17 mouse cellular contexts compared by ENCODE assay signal in genomic region chr1:153886024-153886633, GRCm38 (mm10). TPM values are rescaled to one million over a fixed set of nuclear protein-coding genes. Genes with fewer than 3 reads are reported as not detected.
A peak's percentile ranks its signal among the peaks of the same experiment; 100 is the strongest.
DNase-seq lines count a peak whose midpoint lies in the region; ATAC-seq and TF ChIP-seq lines count a peak whose summit lies in the region.
"Had no signal": no experiment of that assay in that cellular context is flagged by ENCODE, and none has a peak within 500 bp of the region (broad histone marks: within the 10 kb centered on the region; RNA-seq: fewer than 3 reads in every experiment).

No protein-coding gene starts in this region.

- no peak overlapping the region for H3K9ac ChIP-seq in hindbrain, postnatal 0 days (replicated peaks; ENCODE audit: low read length)
- no peak overlapping the region for H3K9ac ChIP-seq in midbrain, embryonic 11.5 days (ENCODE audit: low read length)
- no peak overlapping the region for H3K9ac ChIP-seq in hindbrain, embryonic 16.5 days (ENCODE audit: low read depth, low read length)
- H3K9ac ChIP-seq: heart, embryonic 15.5 days; lung, embryonic 15.5 days had no signal

- ATAC-seq in hindbrain, postnatal 0 days, result no peak; the same call in 1 of the 2 replicates
- ATAC-seq in midbrain, embryonic 11.5 days (ENCODE audit: low FRiP score), result no peak
- peak; percentile 56 for ATAC-seq in hindbrain, embryonic 16.5 days
- ATAC-seq: inflammation-experienced regulatory T-cells, adult 6 months had no signal

- no peak overlapping the region for H3K4me3 ChIP-seq in hindbrain, embryonic 10.5 days
- no peak overlapping the region for H3K4me3 ChIP-seq in hindbrain, postnatal 0 days (ENCODE audit: low read length)
- H3K4me3 ChIP-seq in midbrain, embryonic 11.5 days (ENCODE audit: low read depth, low read length), result no peak overlapping the region
- no peak overlapping the region for H3K4me3 ChIP-seq in midbrain, embryonic 10.5 days
- H3K4me3 ChIP-seq in hindbrain, embryonic 16.5 days (ENCODE audit: low read length), result no peak overlapping the region
- H3K4me3 ChIP-seq: heart, embryonic 15.5 days; lung, embryonic 15.5 days had no signal

- DNase-seq in hindbrain, embryonic 10.5 days (ENCODE audit: low spot score), result no peak
- no peak for DNase-seq in hindbrain, postnatal 0 days (ENCODE audit: low spot score)
- DNase-seq in midbrain, embryonic 11.5 days (ENCODE audit: low spot score, missing footprints), result peak; percentile 81
- DNase-seq in midbrain, embryonic 10.5 days (ENCODE audit: low spot score), result no peak
- no peak for DNase-seq in right cerebral cortex, adult 18-20 months
- no peak for DNase-seq in frontal cortex, postnatal 25 days (ENCODE audit: low spot score in 2 of 2)
- DNase-seq: liver had no signal

- no peak for TF ChIP-seq CTCF in hindbrain, postnatal 0 days (IDR thresholded peaks at IDR 0.05; ENCODE audit: low read depth)

- H3K27ac ChIP-seq in hindbrain, embryonic 10.5 days, result peak overlapping the region; percentile 45; the same call in 1 of the 2 replicates
- no peak overlapping the region for H3K27ac ChIP-seq in hindbrain, postnatal 0 days
- no peak overlapping the region for H3K27ac ChIP-seq in midbrain, embryonic 11.5 days (ENCODE audit: low read depth, low read length)
- no peak overlapping the region for H3K27ac ChIP-seq in midbrain, embryonic 10.5 days (replicated peaks)
- H3K27ac ChIP-seq in hindbrain, embryonic 16.5 days (ENCODE audit: low read depth, low read length), result no peak overlapping the region
- H3K27ac ChIP-seq: heart, embryonic 15.5 days; lung, embryonic 15.5 days had no signal

- H3K4me1 ChIP-seq in hindbrain, embryonic 10.5 days (replicated peaks), result peaks cover 5% of the 10 kb centered on the region
- H3K4me1 ChIP-seq in hindbrain, postnatal 0 days (ENCODE audit: insufficient read depth, low read length), result no peaks in the 10 kb centered on the region
- no peaks in the 10 kb centered on the region for H3K4me1 ChIP-seq in midbrain, embryonic 11.5 days (ENCODE audit: control insufficient read depth, insufficient read depth, low read length)
- peaks cover 8% of the 10 kb centered on the region for H3K4me1 ChIP-seq in midbrain, embryonic 10.5 days
- H3K4me1 ChIP-seq in hindbrain, embryonic 16.5 days (ENCODE audit: control insufficient read depth, insufficient read depth, low read depth, low read length), result no peaks in the 10 kb centered on the region
- H3K4me1 ChIP-seq: heart, embryonic 15.5 days; lung, embryonic 15.5 days had no signal

- no peaks in the 10 kb centered on the region for H3K27me3 ChIP-seq in hindbrain, embryonic 10.5 days (ENCODE audit: insufficient read depth, poor library complexity, severe bottlenecking)
- no peaks in the 10 kb centered on the region for H3K27me3 ChIP-seq in hindbrain, postnatal 0 days (ENCODE audit: insufficient read depth, low read length)
- no peaks in the 10 kb centered on the region for H3K27me3 ChIP-seq in midbrain, embryonic 11.5 days (ENCODE audit: control insufficient read depth, insufficient read depth, low read length)
- H3K27me3 ChIP-seq in midbrain, embryonic 10.5 days (ENCODE audit: low read depth, poor library complexity, severe bottlenecking), result no peaks in the 10 kb centered on the region
- no peaks in the 10 kb centered on the region for H3K27me3 ChIP-seq in hindbrain, embryonic 16.5 days (replicated peaks; ENCODE audit: control insufficient read depth, insufficient read depth, low read length)
- H3K27me3 ChIP-seq: heart, embryonic 15.5 days; lung, embryonic 15.5 days had no signal

- no peaks in the 10 kb centered on the region for H3K36me3 ChIP-seq in hindbrain, embryonic 10.5 days
- H3K36me3 ChIP-seq in hindbrain, postnatal 0 days (ENCODE audit: insufficient read depth, low read length), result no peaks in the 10 kb centered on the region
- no peaks in the 10 kb centered on the region for H3K36me3 ChIP-seq in midbrain, embryonic 11.5 days (ENCODE audit: control insufficient read depth, insufficient read depth, low read length)
- no peaks in the 10 kb centered on the region for H3K36me3 ChIP-seq in midbrain, embryonic 10.5 days
- no peaks in the 10 kb centered on the region for H3K36me3 ChIP-seq in hindbrain, embryonic 16.5 days (ENCODE audit: control insufficient read depth, insufficient read depth, low read length)
- H3K36me3 ChIP-seq: heart, embryonic 15.5 days; lung, embryonic 15.5 days had no signal

- WGBS in hindbrain, embryonic 10.5 days, result 46% methylated on average over 17 of the region's 17 CpGs
- WGBS in hindbrain, postnatal 0 days, result 39% methylated on average over 17 of the region's 17 CpGs
- 38% methylated on average over 17 of the region's 17 CpGs for WGBS in midbrain, embryonic 11.5 days
- WGBS in midbrain, embryonic 10.5 days, result 40% methylated on average over 17 of the region's 17 CpGs
- 37% methylated on average over 17 of the region's 17 CpGs for WGBS in hindbrain, embryonic 16.5 days

- no peaks in the 10 kb centered on the region for H3K9me3 ChIP-seq in hindbrain, embryonic 10.5 days
- no peaks in the 10 kb centered on the region for H3K9me3 ChIP-seq in hindbrain, postnatal 0 days (ENCODE audit: low read length)
- no peaks in the 10 kb centered on the region for H3K9me3 ChIP-seq in midbrain, embryonic 11.5 days (ENCODE audit: control insufficient read depth, low read length)
- no peaks in the 10 kb centered on the region for H3K9me3 ChIP-seq in midbrain, embryonic 10.5 days (replicated peaks)
- H3K9me3 ChIP-seq in hindbrain, embryonic 16.5 days (ENCODE audit: control insufficient read depth, low read length), result no peaks in the 10 kb centered on the region
- H3K9me3 ChIP-seq: heart, embryonic 15.5 days; lung, embryonic 15.5 days had no signal

- no peak overlapping the region for H3K4me2 ChIP-seq in hindbrain, postnatal 0 days (ENCODE audit: low read depth, low read length)
- no peak overlapping the region for H3K4me2 ChIP-seq in midbrain, embryonic 11.5 days
- no peak overlapping the region for H3K4me2 ChIP-seq in hindbrain, embryonic 16.5 days (ENCODE audit: low read length)
- H3K4me2 ChIP-seq: heart, embryonic 15.5 days; lung, embryonic 15.5 days had no signal

RNA-seq across cellular contexts. Expression of gene Teddm1a, which starts 5.4 kb away (rescaled TPM):
- polyA plus RNA-seq in hindbrain, embryonic 10.5 days (2016; fragmentation: Nextera tagmentation; extraction: Ambion mirVana), result not detected in 2 replicates
- not detected in 2 replicates for total RNA-seq in hindbrain, postnatal 0 days (2014; rRNA removed)
- polyA plus RNA-seq in hindbrain, postnatal 0 days (2015; fragmentation: Nextera tagmentation; extraction: Ambion mirVana), result not detected in 2 replicates
- not detected in 2 replicates for polyA plus RNA-seq in midbrain, embryonic 11.5 days (2014; fragmentation: Nextera tagmentation; extraction: Ambion mirVana)
- not detected in 2 replicates for polyA plus RNA-seq in midbrain, embryonic 10.5 days (2016; fragmentation: Nextera tagmentation; extraction: Ambion mirVana)
- polyA plus RNA-seq in hindbrain, embryonic 16.5 days (2015; fragmentation: Nextera tagmentation; extraction: Ambion mirVana), result not detected in 2 replicates
- total RNA-seq: adrenal gland, postnatal 4 days; gastrocnemius, postnatal 4 days; megakaryocyte, adult 5-6 weeks; MEL had no signal
- polyA plus RNA-seq: heart, embryonic 15.5 days; lung, embryonic 15.5 days; spleen, adult 2 months; testis, adult 2 months had no signal

RNA-seq across cellular contexts. Expression of gene Teddm1b, which starts 12.0 kb away (rescaled TPM):
- 0.56 and 0.58 TPM in 2 replicates for polyA plus RNA-seq in hindbrain, embryonic 10.5 days (2016; fragmentation: Nextera tagmentation; extraction: Ambion mirVana)
- total RNA-seq in hindbrain, postnatal 0 days (2014; rRNA removed), result not detected in 2 replicates
- polyA plus RNA-seq in hindbrain, postnatal 0 days (2015; fragmentation: Nextera tagmentation; extraction: Ambion mirVana), result 0.11 and 0.23 TPM in 2 replicates
- 0.77 and 0.79 TPM in 2 replicates for polyA plus RNA-seq in midbrain, embryonic 11.5 days (2014; fragmentation: Nextera tagmentation; extraction: Ambion mirVana)
- polyA plus RNA-seq in midbrain, embryonic 10.5 days (2016; fragmentation: Nextera tagmentation; extraction: Ambion mirVana), result 0.49 and 0.83 TPM in 2 replicates
- 0.26 and 0.41 TPM in 2 replicates for polyA plus RNA-seq in hindbrain, embryonic 16.5 days (2015; fragmentation: Nextera tagmentation; extraction: Ambion mirVana)
- total RNA-seq: adrenal gland, postnatal 4 days; gastrocnemius, postnatal 4 days; MEL had no signal
- polyA plus RNA-seq: spleen, adult 2 months; testis, adult 2 months had no signal

RNA-seq across cellular contexts. Expression of gene Glul, which starts 13.6 kb away (rescaled TPM):
- 128 and 133 TPM in 2 replicates for polyA plus RNA-seq in hindbrain, embryonic 10.5 days (2016; fragmentation: Nextera tagmentation; extraction: Ambion mirVana)
- 416 and 422 TPM in 2 replicates for total RNA-seq in hindbrain, postnatal 0 days (2014; rRNA removed)
- 308 and 349 TPM in 2 replicates for polyA plus RNA-seq in hindbrain, postnatal 0 days (2015; fragmentation: Nextera tagmentation; extraction: Ambion mirVana)
- 121 and 130 TPM in 2 replicates for polyA plus RNA-seq in midbrain, embryonic 11.5 days (2014; fragmentation: Nextera tagmentation; extraction: Ambion mirVana)
- 130 and 133 TPM in 2 replicates for polyA plus RNA-seq in midbrain, embryonic 10.5 days (2016; fragmentation: Nextera tagmentation; extraction: Ambion mirVana)
- polyA plus RNA-seq in hindbrain, embryonic 16.5 days (2015; fragmentation: Nextera tagmentation; extraction: Ambion mirVana), result 217 and 248 TPM in 2 replicates

RNA-seq across cellular contexts. Expression of gene Teddm2, which starts 13.9 kb away (rescaled TPM):
- 0.46 and 0.56 TPM in 2 replicates for polyA plus RNA-seq in hindbrain, embryonic 10.5 days (2016; fragmentation: Nextera tagmentation; extraction: Ambion mirVana)
- 0.72 and 1.6 TPM in 2 replicates for total RNA-seq in hindbrain, postnatal 0 days (2014; rRNA removed)
- 1.4 and 1.6 TPM in 2 replicates for polyA plus RNA-seq in hindbrain, postnatal 0 days (2015; fragmentation: Nextera tagmentation; extraction: Ambion mirVana)
- 0.43 and 0.48 TPM in 2 replicates for polyA plus RNA-seq in midbrain, embryonic 11.5 days (2014; fragmentation: Nextera tagmentation; extraction: Ambion mirVana)
- 0.39 and 0.42 TPM in 2 replicates for polyA plus RNA-seq in midbrain, embryonic 10.5 days (2016; fragmentation: Nextera tagmentation; extraction: Ambion mirVana)
- polyA plus RNA-seq in hindbrain, embryonic 16.5 days (2015; fragmentation: Nextera tagmentation; extraction: Ambion mirVana), result 1.4 and 1.5 TPM in 2 replicates

RNA-seq across cellular contexts. Expression of gene Rgsl1, which starts 42.2 kb away (rescaled TPM):
- polyA plus RNA-seq in hindbrain, embryonic 10.5 days (2016; fragmentation: Nextera tagmentation; extraction: Ambion mirVana), result 0.10 TPM in 1 of 2 replicates, not detected in the other
- total RNA-seq in hindbrain, postnatal 0 days (2014; rRNA removed), result 0.14 and 0.37 TPM in 2 replicates
- polyA plus RNA-seq in hindbrain, postnatal 0 days (2015; fragmentation: Nextera tagmentation; extraction: Ambion mirVana), result 0.31 and 0.37 TPM in 2 replicates
- not detected in 2 replicates for polyA plus RNA-seq in midbrain, embryonic 11.5 days (2014; fragmentation: Nextera tagmentation; extraction: Ambion mirVana)
- polyA plus RNA-seq in midbrain, embryonic 10.5 days (2016; fragmentation: Nextera tagmentation; extraction: Ambion mirVana), result not detected in 2 replicates
- polyA plus RNA-seq in hindbrain, embryonic 16.5 days (2015; fragmentation: Nextera tagmentation; extraction: Ambion mirVana), result 0.17 and 0.19 TPM in 2 replicates
- total RNA-seq: megakaryocyte, adult 5-6 weeks; MEL had no signal
- polyA plus RNA-seq: heart, embryonic 15.5 days; lung, embryonic 15.5 days; spleen, adult 2 months had no signal
